Comparison of ENCODE assay signal across 7 mouse cellular contexts in the genomic region with DNA sequence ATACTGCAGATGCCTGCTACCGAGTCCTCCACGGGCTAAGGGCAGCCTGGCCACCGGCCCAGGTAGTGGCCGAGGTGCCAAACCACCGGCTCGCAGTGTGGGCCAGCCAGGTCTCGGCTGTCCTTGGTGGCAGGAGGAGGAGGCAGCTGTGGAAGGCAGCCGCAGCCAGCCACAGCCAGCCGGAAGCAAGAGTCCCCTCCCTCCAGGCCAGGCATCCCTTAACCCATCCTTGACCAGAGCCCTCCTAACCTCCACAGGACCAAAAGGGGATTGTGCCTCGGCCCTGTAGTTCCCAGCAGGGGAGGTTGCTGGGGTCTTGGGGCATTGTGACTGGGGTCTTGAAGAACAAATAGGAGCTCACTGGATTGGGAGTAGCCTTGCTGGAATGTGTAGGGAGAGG. TPM values are rescaled to one million over a fixed set of nuclear protein-coding genes. Genes with fewer than 3 reads are reported as not detected.
A peak's percentile ranks its signal among the peaks of the same experiment; 100 is the strongest.
DNase-seq lines count a peak whose midpoint lies in the region; ATAC-seq and TF ChIP-seq lines count a peak whose summit lies in the region.

No protein-coding gene starts in this region.

- peak; percentile 54 for ATAC-seq in lung, postnatal 0 days
- peak; percentile 19; the same call in 1 of the 2 replicates for ATAC-seq in stomach, postnatal 0 days (ENCODE audit: low FRiP score, low TSS enrichment)

- H3K9ac ChIP-seq in lung, postnatal 0 days (replicated peaks; ENCODE audit: low read depth): no peak overlapping the region
- peak overlapping the region; percentile 47 for H3K9ac ChIP-seq in stomach, postnatal 0 days (ENCODE audit: low read length)

- peak overlapping the region; percentile 47 for H3K4me3 ChIP-seq in heart, embryonic 10.5 days
- peak overlapping the region; percentile 14; the same call in 1 of the 2 replicates for H3K4me3 ChIP-seq in lung, postnatal 0 days (ENCODE audit: low read depth, low read length)
- H3K4me3 ChIP-seq in stomach, postnatal 0 days (ENCODE audit: low read depth, low read length): 0 out of 2 replicates have a peak overlapping the region, but pooled peaks have one; percentile 8

- peak; percentile 67 for DNase-seq in NIH3T3 (ENCODE audit: low read depth)
- peak; percentile 74 to 75 for DNase-seq in cerebellum, postnatal 14 days
- DNase-seq in heart, embryonic 10.5 days (ENCODE audit: low spot score): no peak
- DNase-seq in kidney, adult 8-10 months: peak; percentile 58 to 75
- peak; percentile 81 for DNase-seq in lung, postnatal 0 days (ENCODE audit: low spot score)
- no peak for DNase-seq in stomach, postnatal 0 days (ENCODE audit: low spot score)
- no peak for DNase-seq in right cerebral cortex, adult 2 months (ENCODE audit: low spot score in 2 of 2)

- peaks cover 62% of the 10 kb centered on the region for H3K36me3 ChIP-seq in heart, embryonic 10.5 days
- no peaks in the 10 kb centered on the region for H3K36me3 ChIP-seq in lung, postnatal 0 days (ENCODE audit: insufficient read depth, low read length)
- H3K36me3 ChIP-seq in stomach, postnatal 0 days (ENCODE audit: control insufficient read depth, insufficient read depth, low read length): peaks cover 16% of the 10 kb centered on the region

- peak overlapping the region; percentile 86 for H3K27ac ChIP-seq in heart, embryonic 10.5 days
- H3K27ac ChIP-seq in lung, postnatal 0 days (ENCODE audit: low read length): peak overlapping the region; percentile 66
- H3K27ac ChIP-seq in stomach, postnatal 0 days (replicated peaks): 0 out of 2 replicates have a peak overlapping the region, but pooled peaks have one; percentile 13

- peaks cover 30% of the 10 kb centered on the region for H3K27me3 ChIP-seq in heart, embryonic 10.5 days (ENCODE audit: insufficient read depth, poor library complexity, severe bottlenecking)
- H3K27me3 ChIP-seq in lung, postnatal 0 days (replicated peaks; ENCODE audit: insufficient read depth, low read length): no peaks in the 10 kb centered on the region
- no peaks in the 10 kb centered on the region for H3K27me3 ChIP-seq in stomach, postnatal 0 days (ENCODE audit: control insufficient read depth, insufficient read depth, low read length)

- 2% methylated on average over 10 of the region's 10 CpGs for WGBS in heart, embryonic 10.5 days
- whole genome bisulfite sequencing in lung, postnatal 0 days: 5% methylated on average over 9 of the region's 10 CpGs
- WGBS in stomach, postnatal 0 days: 12% methylated on average over 10 of the region's 10 CpGs

- TF ChIP-seq EP300 in lung, postnatal 0 days (IDR thresholded peaks at IDR 0.05): no peak
- TF ChIP-seq EP300 in stomach, postnatal 0 days (optimal IDR thresholded peaks at IDR 0.05): no peak

- TF ChIP-seq CTCF in lung, postnatal 0 days (IDR thresholded peaks at IDR 0.05): no peak
- no peak for TF ChIP-seq CTCF in stomach, postnatal 0 days (IDR thresholded peaks at IDR 0.05; ENCODE audit: low read depth)

- H3K4me2 ChIP-seq in lung, postnatal 0 days (replicated peaks; ENCODE audit: low read depth, low read length): peak overlapping the region; percentile 51
- peak overlapping the region; percentile 46 for H3K4me2 ChIP-seq in stomach, postnatal 0 days (replicated peaks; ENCODE audit: low read depth)

- H3K4me1 ChIP-seq in heart, embryonic 10.5 days: peaks cover 77% of the 10 kb centered on the region
- peaks cover 31% of the 10 kb centered on the region; the same call in 1 of the 2 replicates for H3K4me1 ChIP-seq in lung, postnatal 0 days (ENCODE audit: insufficient read depth, low read depth, low read length)
- H3K4me1 ChIP-seq in stomach, postnatal 0 days (replicated peaks; ENCODE audit: control insufficient read depth, insufficient read depth): peaks cover 9% of the 10 kb centered on the region

- no peaks in the 10 kb centered on the region for H3K9me3 ChIP-seq in heart, embryonic 10.5 days
- H3K9me3 ChIP-seq in lung, postnatal 0 days (ENCODE audit: low read length): no peaks in the 10 kb centered on the region
- H3K9me3 ChIP-seq in stomach, postnatal 0 days (ENCODE audit: control insufficient read depth, low read length): no peaks in the 10 kb centered on the region

RNA-seq across cellular contexts. Expression of gene Aes, which starts 4.9 kb away (rescaled TPM):
- polyA plus RNA-seq in heart, embryonic 10.5 days (2016; fragmentation: Nextera tagmentation; extraction: Ambion mirVana): 467 and 523 TPM in 2 replicates
- polyA plus RNA-seq in lung, postnatal 0 days (2015; fragmentation: Nextera tagmentation; extraction: Ambion mirVana): 467 and 473 TPM in 2 replicates
- 429 and 495 TPM in 2 replicates for polyA plus RNA-seq in stomach, postnatal 0 days (2015; fragmentation: Nextera tagmentation; extraction: Ambion mirVana)

RNA-seq across cellular contexts. Expression of gene Tle2, which starts 10.1 kb away (rescaled TPM):
- polyA plus RNA-seq in heart, embryonic 10.5 days (2016; fragmentation: Nextera tagmentation; extraction: Ambion mirVana): 17.4 and 18.3 TPM in 2 replicates
- 29.9 and 37.0 TPM in 2 replicates for polyA plus RNA-seq in lung, postnatal 0 days (2015; fragmentation: Nextera tagmentation; extraction: Ambion mirVana)
- 4.8 and 6.9 TPM in 2 replicates for polyA plus RNA-seq in stomach, postnatal 0 days (2015; fragmentation: Nextera tagmentation; extraction: Ambion mirVana)

RNA-seq across cellular contexts. Expression of gene Gna11, which starts 19.2 kb away (rescaled TPM):
- 73.2 and 79.1 TPM in 2 replicates for polyA plus RNA-seq in heart, embryonic 10.5 days (2016; fragmentation: Nextera tagmentation; extraction: Ambion mirVana)
- 62.5 and 63.2 TPM in 2 replicates for polyA plus RNA-seq in lung, postnatal 0 days (2015; fragmentation: Nextera tagmentation; extraction: Ambion mirVana)
- polyA plus RNA-seq in stomach, postnatal 0 days (2015; fragmentation: Nextera tagmentation; extraction: Ambion mirVana): 62.5 and 70.7 TPM in 2 replicates

RNA-seq across cellular contexts. Expression of gene Tle6, which starts 36.7 kb away (rescaled TPM):
- 29.0 and 33.9 TPM in 2 replicates for polyA plus RNA-seq in heart, embryonic 10.5 days (2016; fragmentation: Nextera tagmentation; extraction: Ambion mirVana)
- polyA plus RNA-seq in lung, postnatal 0 days (2015; fragmentation: Nextera tagmentation; extraction: Ambion mirVana): 12.8 and 18.5 TPM in 2 replicates
- polyA plus RNA-seq in stomach, postnatal 0 days (2015; fragmentation: Nextera tagmentation; extraction: Ambion mirVana): 7.6 and 8.9 TPM in 2 replicates

RNA-seq across cellular contexts. Expression of gene Gna15, which starts 40.2 kb away (rescaled TPM):
- polyA plus RNA-seq in heart, embryonic 10.5 days (2016; fragmentation: Nextera tagmentation; extraction: Ambion mirVana): 2.8 and 4.8 TPM in 2 replicates
- polyA plus RNA-seq in lung, postnatal 0 days (2015; fragmentation: Nextera tagmentation; extraction: Ambion mirVana): 4.2 and 4.6 TPM in 2 replicates
- polyA plus RNA-seq in stomach, postnatal 0 days (2015; fragmentation: Nextera tagmentation; extraction: Ambion mirVana): 9.8 and 10.1 TPM in 2 replicates

Comparison
In these comparisons a context has a peak if more than half of its experiments do, and no peak if none do; other contexts are left out.
1. DNase-seq: peak in NIH3T3 (single experiment), cerebellum, postnatal 14 days (2 of 2), kidney, adult 8-10 months (2 of 2) and lung, postnatal 0 days (single experiment); none in heart, embryonic 10.5 days (single experiment), stomach, postnatal 0 days (single experiment) and right cerebral cortex, adult 2 months (0 of 2).
2. H3K27ac ChIP-seq: peak in every context shown above with its lines; median percentile 86 in heart, embryonic 10.5 days; 66 in lung, postnatal 0 days; 13 in stomach, postnatal 0 days.
3. Peak in every context shown above with its lines, with median percentiles within 50 percentile points of each other: H3K4me3 ChIP-seq.